Mouse (Mus musculus) lung, adult 2 months (tissue): ENCODE results near the gene Gpatch3.

ENCODE experiments used
- CTCF ChIP-seq: fragments of 200-500 bp; IDR thresholded peaks from 2 replicates; pipeline ENCODE4 v1.5.1; 2011; ENCODE audit warnings: mild to moderate bottlenecking, low read length, control low read depth; ENCODE audit not compliant: insufficient read depth
- POLR2A ChIP-seq: fragments of 200-500 bp; IDR thresholded peaks from 2 replicates; pipeline ENCODE4 v1.6.1; 2011; ENCODE audit warnings: low read depth, mild to moderate bottlenecking, control low read depth, low read length, borderline replicate concordance; ENCODE audit errors: extremely low read depth

- TF ChIP-seq POLR2A (peak; percentile 25; the same call in 1 of the 2 replicates), CTCF (no peak)
These were observed 25.1 kb downstream of the Gpatch3 start for GRCm38 (mm10) chr4:133599571-133600073.
